Mouse (Mus musculus): ENCODE results near the gene App.

Gene App

DNA sequence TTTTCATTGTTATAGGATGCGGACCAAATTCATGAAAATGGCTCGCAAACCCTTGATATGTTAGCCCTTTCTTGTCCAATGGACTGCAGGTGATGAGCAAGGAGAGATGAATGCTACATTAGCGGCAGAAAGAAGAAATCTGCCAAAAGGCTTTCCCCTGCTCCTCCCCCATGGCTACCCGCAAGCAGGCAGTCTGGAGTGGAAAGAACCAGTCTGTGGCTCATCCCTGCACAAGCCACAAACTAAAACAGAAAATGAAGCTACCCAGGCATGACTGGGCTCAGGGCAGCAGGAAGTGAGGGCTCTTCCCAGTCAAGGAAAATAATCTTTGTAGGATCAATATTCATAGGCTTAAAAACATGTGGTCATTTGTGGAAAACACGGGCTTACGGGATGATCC lies 54.6 kb downstream of the App start:
- DNase-seq (ENCODE audit: low spot score), result no peak

DNA sequence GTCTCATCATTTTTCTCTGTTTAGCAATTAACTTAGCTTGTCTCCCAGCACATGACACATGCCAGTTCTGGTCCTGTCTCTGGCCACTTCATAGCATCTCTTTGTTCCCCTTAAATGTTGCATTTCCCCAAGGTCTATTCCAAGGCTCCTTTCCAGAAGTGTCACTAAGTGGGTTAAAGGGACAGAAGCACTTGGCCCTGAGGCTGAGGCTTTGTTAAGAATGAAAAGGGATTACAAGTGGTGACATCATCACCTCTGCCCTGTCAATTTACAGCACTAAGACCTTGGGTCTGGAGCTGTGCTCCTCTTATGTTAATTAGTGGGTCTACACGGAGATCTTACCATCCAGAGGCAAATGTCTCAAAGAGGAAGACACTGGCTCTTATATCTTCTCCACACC lies 56.0 kb downstream of the App start:
- no peak for DNase-seq (ENCODE audit: low spot score)

DNA sequence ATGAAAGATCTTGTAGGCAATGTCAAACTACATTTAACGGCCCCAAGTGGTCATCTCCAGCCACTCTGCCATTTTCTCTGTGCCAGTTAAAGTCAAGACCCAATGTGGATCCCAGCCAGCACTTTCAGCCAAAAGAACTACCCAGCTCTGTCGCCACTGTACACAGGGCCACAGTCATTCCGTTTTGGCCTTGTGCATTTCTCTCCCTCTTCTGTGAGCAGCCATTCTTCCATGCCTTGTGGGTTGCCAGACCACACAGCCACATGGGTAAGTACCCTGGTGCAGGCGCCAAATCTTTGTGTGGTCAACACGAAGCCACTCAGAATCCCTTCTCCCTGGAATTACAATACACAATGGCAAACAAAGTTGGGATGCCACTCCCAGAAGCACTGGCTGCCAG lies 57.7 kb downstream of the App start:
- DNase-seq (ENCODE audit: low spot score), result no peak

DNA sequence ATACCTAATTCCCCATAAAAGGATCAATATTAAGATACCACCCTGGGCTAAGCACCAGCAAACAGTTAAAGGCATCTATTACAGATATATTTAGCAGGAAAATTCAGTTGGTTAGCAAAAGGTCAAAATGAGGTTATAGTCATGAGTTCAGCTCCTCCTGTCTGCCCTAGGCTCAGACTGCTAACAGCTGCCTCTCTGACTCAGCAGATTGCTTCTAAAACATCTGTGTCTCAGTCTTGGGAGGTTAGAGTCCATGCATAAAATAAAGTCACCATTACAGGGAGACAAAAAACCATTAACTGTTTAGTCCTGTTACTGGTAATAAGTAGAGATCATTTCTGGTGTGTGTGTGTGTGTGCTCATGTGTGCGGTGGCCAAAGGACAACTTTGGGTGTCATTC lies 58.8 kb downstream of the App start:
- DNase-seq (ENCODE audit: low spot score), result no peak

DNA sequence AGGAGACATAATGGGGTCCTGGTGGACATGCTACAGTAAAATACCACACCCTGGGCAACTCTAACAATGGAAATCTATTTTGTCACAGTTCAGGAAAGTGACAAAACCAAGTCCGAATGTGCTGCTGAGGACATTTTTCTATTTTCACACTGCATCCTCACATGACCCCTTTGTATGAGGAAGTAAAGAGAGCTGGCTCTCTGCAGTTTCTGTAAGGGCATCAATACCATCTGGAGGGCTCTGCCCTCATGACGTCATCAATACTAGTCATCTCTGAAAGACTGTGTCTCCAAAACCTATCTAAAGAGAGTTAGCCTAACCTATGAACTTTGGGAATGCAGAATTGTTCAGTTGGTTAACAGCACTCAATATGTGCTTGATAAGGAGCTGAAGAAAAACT lies 59.6 kb downstream of the App start:
- DNase-seq (ENCODE audit: low spot score), result no peak

DNA sequence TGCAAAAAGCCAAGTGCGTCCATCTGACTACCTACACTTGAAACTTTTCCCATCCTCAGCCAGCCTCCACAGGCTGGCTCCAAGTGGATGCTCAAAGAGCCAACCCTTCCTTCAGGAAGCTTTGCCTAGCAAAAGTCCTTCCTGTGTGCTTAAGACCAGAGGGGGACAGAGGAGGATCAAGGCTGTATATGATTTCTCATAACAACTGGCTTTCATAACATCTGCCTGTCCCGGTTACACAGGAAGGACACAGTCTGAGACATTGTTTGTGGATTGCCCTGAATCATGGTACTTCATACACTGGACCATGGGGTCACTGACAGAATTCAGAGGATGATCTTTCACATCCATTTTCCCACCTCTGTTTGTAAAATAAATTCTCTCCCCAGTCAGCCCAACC lies 61.3 kb downstream of the App start:
- no peak for DNase-seq (ENCODE audit: low spot score)

DNA sequence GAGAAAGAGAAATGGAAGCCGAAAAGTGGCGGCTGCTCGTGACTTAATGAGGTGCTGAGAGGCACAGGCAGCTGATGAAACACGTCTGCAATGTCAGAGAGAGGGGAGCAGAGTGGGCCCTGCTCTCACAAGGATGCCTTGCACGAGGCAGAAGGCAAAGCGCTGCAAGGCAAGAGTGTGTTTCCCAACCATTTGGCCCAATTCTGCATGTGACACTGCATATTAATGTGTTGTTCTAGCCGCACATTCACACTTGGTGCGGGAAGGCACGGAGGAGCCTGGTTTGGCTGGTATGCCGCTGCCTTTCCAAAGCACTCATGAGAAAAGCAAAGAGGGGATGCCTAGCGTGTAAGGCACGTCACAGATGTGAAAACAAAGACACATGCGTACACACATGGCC lies 63.1 kb downstream of the App start:
- DNase-seq (ENCODE audit: low spot score), result no peak

DNA sequence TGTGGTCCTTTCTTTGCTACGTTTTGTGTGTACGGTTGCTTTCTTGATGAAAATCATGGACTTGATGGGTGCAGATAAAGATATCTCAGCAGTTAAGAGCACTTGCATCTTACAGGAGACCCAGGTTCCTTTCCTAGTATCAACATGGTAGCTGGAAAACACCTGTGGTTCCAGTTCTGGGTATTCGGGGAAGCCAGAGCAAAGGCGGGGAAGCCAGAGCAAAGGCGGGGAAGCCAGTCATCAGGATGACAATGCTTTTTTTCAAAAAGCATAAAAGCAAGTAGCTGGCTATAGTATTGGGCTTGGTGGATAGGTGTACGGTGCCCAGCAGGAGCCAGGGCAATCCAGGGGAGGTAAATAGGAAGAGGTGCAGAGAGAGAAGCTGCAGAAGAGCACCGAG lies 65.1 kb downstream of the App start:
- no peak for DNase-seq (ENCODE audit: low spot score)

DNA sequence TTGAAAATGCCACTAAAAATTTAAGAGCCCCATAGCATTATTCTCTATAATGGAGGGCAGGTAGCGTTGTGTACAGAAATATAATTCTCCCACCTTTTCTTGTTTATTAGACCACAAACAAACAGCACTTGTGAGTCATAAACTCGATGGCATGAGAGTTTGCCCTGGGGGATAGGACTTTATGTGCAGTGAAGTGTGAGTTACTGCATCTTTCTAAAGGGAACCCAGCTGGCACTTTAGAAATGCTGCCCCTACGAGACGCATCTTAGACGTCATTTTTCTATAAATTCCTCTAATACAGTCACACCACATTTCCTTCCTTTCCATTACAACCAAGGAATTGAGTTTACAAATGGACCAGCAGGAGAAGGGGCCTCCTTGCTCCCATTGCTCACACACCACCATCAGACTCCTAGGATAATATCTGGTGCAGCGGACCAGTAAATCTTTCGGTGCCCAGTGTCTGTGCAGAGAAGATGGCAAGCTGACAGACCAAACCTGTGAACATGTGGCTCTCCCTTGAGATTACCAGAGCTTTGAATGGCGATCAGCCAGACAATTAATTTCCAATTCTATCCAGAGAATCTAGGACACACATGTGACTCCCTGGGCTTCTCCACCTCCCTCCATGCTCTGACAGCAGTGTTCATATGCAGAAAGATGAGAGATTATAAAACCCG lies 66.8 kb downstream of the App start:
- DNase-seq (ENCODE audit: low spot score), result no peak

DNA sequence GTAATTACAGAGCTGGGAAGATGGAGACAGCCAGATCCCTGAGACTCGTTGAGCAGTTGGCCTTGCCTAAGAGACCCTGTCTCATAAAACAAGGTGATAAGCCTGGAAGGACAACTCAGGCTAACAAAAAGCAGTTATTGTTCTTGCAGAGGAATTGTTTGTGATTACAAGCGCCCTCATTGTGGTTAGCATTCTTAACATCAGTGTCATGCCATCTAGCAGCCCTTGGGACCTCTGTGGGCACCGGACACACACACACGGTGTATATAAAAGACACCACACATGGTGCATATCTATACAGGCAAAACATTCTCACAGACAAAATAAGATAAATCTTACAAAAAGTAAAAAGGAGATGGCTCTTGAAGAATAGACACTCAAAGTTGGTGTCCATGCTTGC lies 68.0 kb downstream of the App start:
- DNase-seq (ENCODE audit: low spot score), result no peak

DNA sequence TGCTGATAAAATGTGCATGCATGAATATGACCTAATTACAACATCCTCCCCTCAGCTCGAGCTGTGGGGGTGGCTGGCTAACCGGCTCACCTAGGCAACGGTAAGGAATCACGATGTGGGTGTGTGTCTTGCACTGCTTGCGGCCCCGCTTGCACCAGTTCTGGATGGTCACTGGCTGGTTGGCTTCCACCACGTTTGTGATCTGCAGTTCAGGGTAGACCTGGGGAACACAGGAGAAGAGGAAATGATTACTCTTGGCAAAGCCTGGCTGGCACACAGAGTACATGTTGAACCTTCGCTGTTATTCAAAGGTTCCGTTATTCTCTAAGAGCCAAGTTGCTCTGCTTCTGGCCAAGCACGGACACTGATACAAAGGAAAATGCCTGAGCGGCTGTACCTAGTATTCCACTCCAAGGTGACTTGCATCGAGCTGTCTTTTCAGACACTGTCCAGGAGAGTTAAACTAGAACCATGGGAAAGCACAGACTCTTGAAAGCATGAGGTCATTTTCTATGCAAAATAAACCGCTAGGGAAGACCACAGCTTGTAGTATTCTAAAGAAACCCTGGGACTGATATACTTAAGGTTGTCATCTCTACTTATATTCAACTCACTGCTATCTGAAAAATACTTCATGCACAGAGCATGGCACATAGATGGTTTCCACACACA lies 70.3 kb downstream of the App start:
- DNase-seq (ENCODE audit: low spot score), result no peak

DNA sequence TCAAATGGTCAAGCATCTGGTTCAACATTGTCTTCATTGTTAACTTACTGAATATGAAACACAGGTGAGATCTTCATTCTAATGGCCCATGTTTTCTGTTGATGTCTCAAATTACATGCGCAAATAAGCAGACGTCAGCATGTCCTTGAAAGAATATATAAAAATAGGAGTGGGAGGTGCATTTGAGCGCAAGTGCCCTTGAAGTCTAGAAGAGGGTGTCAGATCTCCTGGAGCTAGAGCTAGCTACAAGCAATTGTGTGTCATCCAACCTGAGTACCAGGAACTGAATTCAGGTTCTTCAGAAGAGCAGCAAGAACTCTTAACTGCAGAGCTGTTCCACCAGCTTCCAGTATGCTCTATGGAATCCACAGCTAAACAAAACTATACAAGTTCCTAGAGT lies 72.0 kb downstream of the App start:
- DNase-seq (ENCODE audit: low spot score), result no peak

DNA sequence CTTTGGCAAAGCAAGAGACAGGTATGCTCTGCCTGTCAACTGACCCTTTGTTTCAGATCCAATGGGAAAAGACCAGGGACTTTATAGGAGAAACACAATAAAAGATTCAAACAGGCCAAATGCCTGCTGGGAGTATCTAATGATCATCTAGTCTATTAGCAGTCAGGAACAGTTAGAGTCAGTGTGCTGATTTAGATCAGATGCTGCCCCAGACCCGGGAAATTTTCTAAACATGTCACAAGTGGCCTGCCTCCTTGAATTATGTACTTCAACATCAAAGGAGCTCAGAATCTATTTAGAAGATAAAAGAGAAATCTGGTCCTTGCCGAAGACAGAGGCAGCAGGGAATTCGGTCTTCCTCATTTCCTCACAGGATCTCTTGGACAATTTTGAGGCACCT lies 72.8 kb downstream of the App start:
- DNase-seq (ENCODE audit: low spot score), result no peak

DNA sequence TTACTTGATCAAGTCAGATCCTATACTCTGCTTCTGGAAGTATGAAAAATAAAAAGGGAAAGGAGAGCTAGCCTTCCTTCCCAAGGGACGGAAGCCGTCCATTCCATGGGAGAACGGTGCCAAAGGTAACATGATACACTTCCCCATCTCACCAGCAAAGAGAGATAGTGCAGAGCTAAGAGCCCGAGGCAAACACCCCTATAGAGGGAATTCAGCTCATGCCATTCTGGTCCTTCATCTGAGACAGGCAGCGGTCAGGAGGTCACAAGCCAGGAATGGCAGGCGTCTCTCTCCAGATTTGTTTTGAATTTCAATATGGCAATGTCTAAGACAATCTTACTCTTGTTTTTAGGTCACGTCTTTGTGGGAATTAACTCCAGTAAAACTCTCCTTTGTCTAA lies 74.1 kb downstream of the App start:
- no peak for DNase-seq (ENCODE audit: low spot score)

DNA sequence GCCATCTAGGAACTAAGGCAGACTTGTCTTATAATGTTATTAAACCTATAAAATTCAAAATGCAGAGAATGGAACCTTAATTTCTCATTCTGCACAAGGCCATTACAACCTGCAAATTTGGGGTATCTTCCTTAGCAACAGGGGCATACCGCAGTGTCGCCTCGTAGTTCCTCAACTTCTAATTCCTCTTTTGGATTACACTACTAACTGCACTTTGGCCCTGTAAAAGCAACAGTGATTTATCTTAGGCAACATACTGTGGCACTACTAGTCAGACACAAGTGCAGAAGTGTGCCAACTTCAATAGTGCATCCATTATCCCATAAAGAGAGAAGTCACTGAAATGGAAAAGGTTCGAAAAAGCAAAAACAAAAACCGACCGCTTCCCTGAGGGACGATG lies 74.5 kb downstream of the App start:
- DNase-seq (ENCODE audit: low spot score), result no peak

DNA sequence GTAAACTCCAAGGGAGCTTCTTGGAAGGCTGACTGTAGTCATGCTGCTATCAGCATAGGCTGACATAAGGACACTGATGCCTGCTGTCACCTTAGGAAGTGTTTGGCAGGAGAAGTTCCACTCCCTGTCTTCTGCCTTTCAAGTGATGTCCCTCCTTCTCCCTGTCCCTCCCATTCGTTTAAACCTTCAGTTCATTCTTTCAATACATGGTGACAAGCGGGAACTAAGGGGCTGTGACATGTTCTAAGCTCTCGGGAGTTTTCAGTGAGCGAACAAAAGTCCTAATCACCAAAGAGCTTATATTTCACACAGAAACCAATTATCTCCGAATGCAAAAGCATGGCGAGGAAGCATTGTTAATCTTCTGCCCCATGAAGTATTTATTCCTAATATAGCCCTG lies 77.2 kb downstream of the App start:
- DNase-seq (ENCODE audit: low spot score), result no peak

DNA sequence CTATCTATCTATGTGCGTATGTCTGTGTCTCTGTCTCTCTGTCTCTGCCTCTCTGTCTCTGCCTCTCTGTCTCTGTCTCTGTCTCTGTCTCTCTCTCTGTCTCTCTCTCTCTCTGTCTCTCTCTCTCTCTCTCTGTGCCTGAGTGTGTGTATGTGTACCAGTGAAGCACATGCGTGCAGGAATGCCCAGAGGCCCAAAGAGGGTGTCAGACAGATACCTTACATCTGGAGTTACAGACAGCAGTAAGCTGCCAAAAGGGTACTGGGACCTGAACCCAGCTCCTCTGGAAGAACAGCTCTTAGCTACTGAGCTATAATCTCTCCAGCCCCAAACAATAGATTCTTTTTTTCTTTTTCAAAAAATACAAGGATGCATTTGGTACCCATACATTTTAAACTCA lies 77.6 kb downstream of the App start:
- no peak for DNase-seq (ENCODE audit: low spot score)

DNA sequence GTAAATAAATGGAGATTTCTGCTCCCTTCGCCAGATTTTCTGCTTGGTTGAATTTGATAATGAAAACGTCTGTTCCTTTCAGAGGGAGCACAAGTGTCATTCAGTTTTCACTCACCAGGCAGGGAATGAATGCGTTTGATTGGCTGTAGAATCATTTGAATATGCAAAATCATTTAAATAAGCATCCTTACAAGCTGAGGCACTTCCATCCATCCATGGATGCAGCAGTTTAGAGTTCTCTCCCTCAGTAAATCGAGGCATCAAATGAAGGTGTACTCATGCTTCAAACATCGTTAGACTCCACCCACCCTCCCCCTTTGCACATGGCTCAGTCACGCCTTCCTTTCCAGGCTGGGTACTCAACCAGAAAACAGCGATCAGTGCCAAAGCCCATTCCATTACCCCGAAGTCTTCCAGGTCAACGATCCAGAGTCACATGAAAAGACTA lies 80.9 kb downstream of the App start:
- DNase-seq (ENCODE audit: low spot score), result no peak

DNA sequence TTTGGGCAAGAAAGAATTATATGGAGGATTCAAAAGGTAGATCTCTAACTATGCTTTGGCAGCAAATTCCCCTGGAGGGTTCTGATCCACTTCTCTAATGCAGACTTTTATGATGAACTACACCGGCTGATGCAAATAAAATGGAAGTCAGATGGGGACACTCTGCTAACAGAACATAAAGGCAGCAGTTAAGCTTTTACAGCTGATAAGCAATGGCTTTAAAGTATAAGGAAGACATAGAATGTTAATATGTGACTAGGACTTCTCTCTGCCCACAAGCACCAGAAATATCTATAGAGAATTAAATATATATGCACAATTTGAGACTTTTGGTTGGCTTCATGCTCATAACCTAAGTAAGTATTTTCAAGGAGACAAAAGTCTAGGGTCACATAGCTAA lies 81.4 kb downstream of the App start:
- no peak for DNase-seq (ENCODE audit: low spot score)

DNA sequence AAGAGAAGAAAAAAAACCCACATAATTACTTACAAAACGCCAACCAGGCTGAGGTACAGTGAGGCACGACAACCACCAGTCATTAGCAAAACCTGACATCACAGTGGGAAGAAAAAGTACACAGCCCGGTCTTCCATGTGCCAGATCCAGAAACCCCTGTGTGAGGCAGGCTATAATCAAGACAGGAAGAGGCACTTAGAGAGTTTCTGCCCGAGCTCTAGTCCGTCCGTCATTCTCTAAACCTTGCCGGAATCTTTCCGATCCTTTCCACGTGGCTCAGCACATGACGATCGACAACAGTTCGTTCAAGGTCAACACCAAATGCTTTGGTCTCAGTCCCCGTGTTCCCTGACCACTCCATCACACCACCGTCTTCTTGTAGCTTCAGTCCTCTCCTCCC lies 82.6 kb downstream of the App start:
- DNase-seq (ENCODE audit: low spot score), result no peak

DNA sequence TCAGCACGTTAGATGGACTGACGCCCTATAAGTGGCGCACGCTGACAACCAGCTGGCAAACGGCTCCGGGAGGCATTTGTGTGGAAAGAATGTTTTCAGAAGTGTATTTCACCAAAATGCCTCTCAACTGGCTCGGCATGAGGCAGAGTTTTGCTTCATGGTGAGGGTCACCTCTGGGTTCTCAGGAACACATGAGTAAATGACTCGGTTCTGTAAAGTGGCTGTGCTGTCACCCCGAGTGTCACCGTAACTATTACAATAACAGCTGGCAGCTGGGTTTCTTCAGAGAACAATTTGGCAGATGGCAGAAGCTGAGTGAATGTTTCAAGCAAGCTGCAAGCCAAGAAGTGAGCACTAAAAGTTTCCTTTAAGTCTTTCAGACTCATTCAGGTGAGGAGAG lies 85.4 kb downstream of the App start:
- DNase-seq (ENCODE audit: low spot score), result no peak

DNA sequence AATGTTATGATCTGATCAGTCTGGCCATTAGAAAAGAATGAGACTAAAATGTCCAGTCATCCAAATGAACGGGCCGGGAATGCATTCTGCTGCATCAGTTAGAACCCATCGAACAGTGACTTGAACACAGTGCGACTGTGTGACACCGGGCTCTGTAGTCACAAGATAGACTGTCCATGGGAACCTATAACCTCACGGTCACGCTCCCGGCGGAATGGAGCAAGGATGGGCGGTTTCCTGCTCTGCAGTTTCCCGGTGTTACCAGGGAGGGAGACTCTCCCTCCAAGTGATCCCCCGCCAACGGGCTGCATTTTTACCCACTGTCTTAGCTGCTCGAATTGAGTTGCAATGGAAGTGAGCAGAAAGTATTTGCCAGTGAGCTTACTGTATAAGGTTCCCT lies 87.3 kb downstream of the App start:
- no peak for DNase-seq (ENCODE audit: low spot score)

DNA sequence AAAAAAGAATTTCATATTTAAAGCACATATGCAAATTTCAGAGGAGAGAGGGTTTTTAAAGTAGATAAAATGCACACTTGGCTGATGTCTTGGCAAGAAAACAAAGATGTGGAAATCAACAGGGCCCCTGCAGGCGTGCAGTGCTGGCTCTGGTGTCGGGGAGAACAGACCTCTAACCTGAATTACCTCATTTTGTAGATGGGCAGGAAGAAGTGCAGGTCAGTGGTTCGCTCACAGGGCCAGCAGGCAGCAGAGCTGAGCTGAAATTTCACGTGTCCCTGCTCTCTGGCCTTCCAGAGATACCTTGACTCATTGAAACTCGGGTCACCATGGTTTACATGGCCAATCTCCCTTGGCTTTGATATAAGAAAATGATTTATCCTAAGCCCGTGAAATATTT lies 87.7 kb downstream of the App start:
- DNase-seq (ENCODE audit: low spot score), result no peak

DNA sequence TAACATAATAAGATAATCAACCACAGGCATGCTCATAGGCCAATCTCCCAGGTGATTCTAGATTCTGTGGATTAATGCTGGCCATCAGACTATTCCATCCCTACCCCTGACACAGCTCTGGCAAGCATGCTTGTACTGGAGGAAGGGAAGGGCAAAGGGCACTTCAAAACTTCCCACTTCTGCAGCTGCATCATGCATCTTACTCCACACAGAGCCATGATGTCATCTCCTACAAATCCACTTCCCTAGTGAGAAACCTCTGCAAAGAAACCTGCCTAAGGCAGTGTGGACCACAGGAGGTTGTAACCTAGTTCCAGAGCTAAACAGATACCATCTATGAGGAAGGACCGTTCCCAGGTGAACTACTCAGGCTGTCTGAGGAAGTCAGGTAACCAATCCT lies 89.4 kb downstream of the App start:
- DNase-seq (ENCODE audit: low spot score), result no peak

Measured in T-cell, adult 2 months (primary cell).